12 mouse cellular contexts compared by ENCODE assay signal in the genomic region with DNA sequence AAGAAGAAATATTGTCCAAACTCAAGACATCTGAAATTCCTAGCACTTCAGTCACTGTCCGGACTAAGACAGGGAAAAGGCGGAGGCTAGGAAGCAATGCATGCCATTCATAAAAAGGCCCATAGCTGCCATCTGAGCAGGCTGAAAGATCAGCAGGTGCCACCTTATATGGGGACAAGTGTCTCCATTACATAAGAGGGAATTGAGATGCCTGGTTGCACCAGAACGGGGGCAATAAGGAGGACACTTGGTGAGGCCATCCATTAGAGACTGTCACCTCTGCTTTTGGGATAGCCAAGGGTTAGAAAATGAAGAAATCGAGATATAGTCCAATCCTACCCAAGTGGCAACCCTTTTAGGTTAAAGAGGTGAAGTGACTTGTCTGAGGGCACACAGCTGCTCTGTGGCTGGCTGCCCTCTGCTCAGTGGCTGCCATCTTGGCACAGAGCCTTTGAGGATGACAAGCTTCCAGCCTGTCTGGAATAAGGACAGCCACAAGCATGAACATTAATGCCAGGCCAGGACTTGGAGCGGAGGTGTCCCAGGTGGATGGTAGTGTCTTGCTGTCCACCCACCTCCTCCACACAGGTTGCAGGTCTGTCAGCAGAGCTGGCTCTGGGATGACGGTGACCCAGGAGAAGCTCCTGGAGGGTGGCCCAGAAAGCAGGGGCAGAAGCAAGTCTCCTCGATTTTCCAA. TPM values are rescaled to one million over a fixed set of nuclear protein-coding genes. Genes with fewer than 3 reads are reported as not detected.
A peak's percentile ranks its signal among the peaks of the same experiment; 100 is the strongest.
DNase-seq lines count a peak whose midpoint lies in the region; ATAC-seq lines count a peak whose summit lies in the region.
"Had no signal": no experiment of that assay in that cellular context is flagged by ENCODE, and none has a peak within 500 bp of the region (broad histone marks: within the 10 kb centered on the region; RNA-seq: fewer than 3 reads in every experiment).

No protein-coding gene starts in this region.

- peak; percentile 65 for DNase-seq in gastrocnemius, adult 18-20 months (ENCODE audit: low spot score)
- DNase-seq in gastrocnemius, postnatal 4 days (ENCODE audit: low spot score in 2 of 2), result no peak
- DNase-seq in adrenal gland, postnatal 25 days, result peak; percentile 33
- DNase-seq in cerebellum, adult 18-20 months, result peak; percentile 59 to 64
- DNase-seq in cerebellum, postnatal 36 days, result peak; percentile 59 to 61
- DNase-seq in frontal cortex, postnatal 25 days (ENCODE audit: low spot score in 2 of 2), result no peak
- no peak for DNase-seq in layer of hippocampus, postnatal 14 days (ENCODE audit: low spot score in 2 of 2)
- DNase-seq: heart, adult 11 months had no signal

- ATAC-seq in granulocyte monocyte progenitor cell, adult 5-6 weeks (replicated peaks; ENCODE audit: poor library complexity, severe bottlenecking), result no peak
- ATAC-seq: forebrain, embryonic 16.5 days had no signal

RNA-seq across cellular contexts. Expression of a gene that starts 8.8 kb away (rescaled TPM):
- total RNA-seq in gastrocnemius, adult 18-20 months (2021), result not detected
- not detected for total RNA-seq in gastrocnemius, postnatal 4 days (2021)
- not detected in 2 replicates for total RNA-seq in adrenal gland, postnatal 25 days (2021)
- total RNA-seq in granulocyte monocyte progenitor cell, adult 5-6 weeks (2014; fragmentation: Nextera tagmentation), result 23.1 and 45.9 TPM in 2 replicates
- 57.2 and 63.7 TPM in 2 replicates for total RNA-seq in granulocyte monocyte progenitor cell, adult 5-6 weeks (2017)
- not detected for total RNA-seq in layer of hippocampus, postnatal 14 days (2021)
- total RNA-seq: layer of hippocampus, adult 18-20 months; left cerebral cortex, adult 2 months had no signal

RNA-seq across cellular contexts. Expression of a gene that starts 22.2 kb away (rescaled TPM):
- total RNA-seq in gastrocnemius, adult 18-20 months (2021), result not detected
- under 1 TPM in 1 of 2 experiments, not detected in 1; 0.16 TPM for total RNA-seq in gastrocnemius, postnatal 4 days (2021)
- not detected in 2 replicates for total RNA-seq in adrenal gland, postnatal 25 days (2021)
- 0.15 TPM in 1 of 2 replicates, not detected in the other for total RNA-seq in granulocyte monocyte progenitor cell, adult 5-6 weeks (2014; fragmentation: Nextera tagmentation)
- 0.22 TPM in 1 of 2 replicates, not detected in the other for total RNA-seq in granulocyte monocyte progenitor cell, adult 5-6 weeks (2017)
- under 1 TPM in 1 of 2 experiments, not detected in 1; 0.21 TPM for total RNA-seq in layer of hippocampus, postnatal 14 days (2021)
- total RNA-seq: layer of hippocampus, adult 18-20 months; left cerebral cortex, adult 2 months had no signal

RNA-seq across cellular contexts. Expression of a gene that starts 34.1 kb away (rescaled TPM):
- total RNA-seq in gastrocnemius, adult 18-20 months (2021), result 10 to 100 TPM; 62.6 to 72.6 TPM
- 100 to 1,000 TPM; 134 to 165 TPM for total RNA-seq in gastrocnemius, postnatal 4 days (2021)
- total RNA-seq in adrenal gland, postnatal 25 days (2021), result 233 and 235 TPM in 2 replicates
- total RNA-seq in granulocyte monocyte progenitor cell, adult 5-6 weeks (2014; fragmentation: Nextera tagmentation), result 236 and 252 TPM in 2 replicates
- 198 and 208 TPM in 2 replicates for total RNA-seq in granulocyte monocyte progenitor cell, adult 5-6 weeks (2017)
- total RNA-seq in layer of hippocampus, postnatal 14 days (2021), result 100 to 1,000 TPM; 210 to 221 TPM

RNA-seq across cellular contexts. Expression of a gene that starts 34.8 kb away (rescaled TPM):
- 10 to 100 TPM in 1 of 2 experiments, 1 to 10 TPM in 1; 7.8 to 10.6 TPM for total RNA-seq in gastrocnemius, adult 18-20 months (2021)
- total RNA-seq in gastrocnemius, postnatal 4 days (2021), result 10 to 100 TPM; 25.4 to 27.1 TPM
- 39.3 and 39.9 TPM in 2 replicates for total RNA-seq in adrenal gland, postnatal 25 days (2021)
- 44.3 and 69.7 TPM in 2 replicates for total RNA-seq in granulocyte monocyte progenitor cell, adult 5-6 weeks (2014; fragmentation: Nextera tagmentation)
- total RNA-seq in granulocyte monocyte progenitor cell, adult 5-6 weeks (2017), result 42.2 and 50.0 TPM in 2 replicates
- 10 to 100 TPM; 25.8 to 27.8 TPM for total RNA-seq in layer of hippocampus, postnatal 14 days (2021)

Comparison
In these comparisons a context has a peak if more than half of its experiments do, and no peak if none do; other contexts are left out.
1. DNase-seq: peak in gastrocnemius, adult 18-20 months (single experiment), adrenal gland, postnatal 25 days (single experiment), cerebellum, adult 18-20 months (2 of 2) and cerebellum, postnatal 36 days (2 of 2); none in gastrocnemius, postnatal 4 days (0 of 2), frontal cortex, postnatal 25 days (0 of 2) and layer of hippocampus, postnatal 14 days (0 of 2).
2. RNA of a gene that starts 8.8 kb away (total RNA-seq): 23.1 to 63.7 TPM in granulocyte monocyte progenitor cell, adult 5-6 weeks; not detected in gastrocnemius, adult 18-20 months, not detected in gastrocnemius, postnatal 4 days, not detected in adrenal gland, postnatal 25 days and not detected in layer of hippocampus, postnatal 14 days; every median in the first group is over 10 times any median in the second.